Comparison of ENCODE assay signal across 9 mouse cellular contexts in the genomic region with DNA sequence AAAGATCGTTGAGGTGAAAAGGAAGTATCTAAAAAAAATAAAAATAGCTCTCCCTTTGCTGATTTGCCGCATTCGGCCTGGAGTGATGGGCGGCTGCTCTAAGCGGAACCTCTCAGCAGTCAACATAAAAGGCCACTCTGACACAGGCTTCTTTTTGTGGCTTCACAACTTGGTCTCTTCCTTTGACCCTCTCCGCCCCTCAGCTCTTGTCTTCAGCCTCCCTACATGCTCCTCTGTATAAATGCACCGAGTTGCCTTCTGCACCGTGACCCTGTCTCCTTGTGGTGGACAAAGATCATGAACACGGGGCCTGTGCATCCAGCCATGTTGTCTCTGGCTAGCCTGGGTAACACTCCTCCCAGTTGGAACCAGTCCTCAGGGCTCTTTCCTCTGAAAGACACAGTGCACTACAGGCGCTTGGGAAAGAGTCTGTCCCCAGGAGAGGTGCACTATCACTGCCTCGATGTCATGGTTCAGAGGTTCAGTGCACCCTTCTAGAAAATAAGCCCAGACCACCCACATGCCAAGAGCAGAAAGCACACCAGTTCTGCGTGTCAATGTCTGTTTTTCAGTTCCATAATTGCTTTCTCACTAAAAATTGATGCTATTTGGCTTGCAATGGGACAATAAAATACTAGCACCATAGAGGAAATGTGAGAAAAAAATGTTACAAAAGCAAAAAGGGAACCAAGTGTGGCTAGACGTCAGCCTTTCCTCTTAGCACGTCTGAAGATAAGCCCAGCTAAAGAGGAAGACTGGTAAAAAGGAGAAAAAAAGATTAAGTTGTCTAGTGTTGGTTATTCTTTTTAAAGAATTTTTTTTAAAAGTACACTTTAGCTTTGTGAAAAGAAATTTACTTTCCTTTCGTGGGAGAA. TPM values are rescaled to one million over a fixed set of nuclear protein-coding genes. Genes with fewer than 3 reads are reported as not detected.
A peak's percentile ranks its signal among the peaks of the same experiment; 100 is the strongest.
DNase-seq lines count a peak whose midpoint lies in the region; ATAC-seq lines count a peak whose summit lies in the region.
"Had no signal": no experiment of that assay in that cellular context is flagged by ENCODE, and none has a peak within 500 bp of the region (broad histone marks: within the 10 kb centered on the region; RNA-seq: fewer than 3 reads in every experiment).

No protein-coding gene starts in this region.

- no peak overlapping the region for H3K4me2 ChIP-seq in lung, embryonic 15.5 days
- H3K4me2 ChIP-seq in liver, embryonic 11.5 days = peak overlapping the region; percentile 57

- H3K4me1 ChIP-seq in lung, embryonic 15.5 days = peaks cover 20% of the 10 kb centered on the region; the same call in 1 of the 2 replicates
- peaks cover 14% of the 10 kb centered on the region for H3K4me1 ChIP-seq in heart, embryonic 10.5 days
- no peaks in the 10 kb centered on the region; the same call in none of the 2 replicates for H3K4me1 ChIP-seq in liver, embryonic 11.5 days (replicated peaks; ENCODE audit: control insufficient read depth, insufficient read depth, low read length)

- WGBS in lung, embryonic 15.5 days = 54% methylated on average over 15 of the region's 15 CpGs
- 41% methylated on average over 15 of the region's 15 CpGs for WGBS in heart, embryonic 10.5 days
- 42% methylated on average over 15 of the region's 15 CpGs for WGBS in liver, embryonic 11.5 days

- no peaks in the 10 kb centered on the region for H3K36me3 ChIP-seq in lung, embryonic 15.5 days
- H3K36me3 ChIP-seq in heart, embryonic 10.5 days = no peaks in the 10 kb centered on the region
- no peaks in the 10 kb centered on the region for H3K36me3 ChIP-seq in liver, embryonic 11.5 days (ENCODE audit: control insufficient read depth, insufficient read depth, low read length)
- no peaks in the 10 kb centered on the region for H3K36me3 ChIP-seq in splenic B cell, adult 2 months (ENCODE audit: control insufficient read depth, insufficient read depth, low read length, poor library complexity, severe bottlenecking)
- H3K36me3 ChIP-seq: limb, embryonic 13.5 days had no signal

- peak overlapping the region; percentile 61; the same call in 1 of the 2 replicates for H3K27ac ChIP-seq in lung, embryonic 15.5 days
- H3K27ac ChIP-seq in heart, embryonic 10.5 days = peak overlapping the region; percentile 23; the same call in 1 of the 2 replicates
- 0 out of 2 replicates have a peak overlapping the region, but pooled peaks have one; percentile 36 for H3K27ac ChIP-seq in liver, embryonic 11.5 days (ENCODE audit: low read depth, low read length)
- H3K27ac ChIP-seq: limb, embryonic 13.5 days had no signal

- H3K9me3 ChIP-seq in lung, embryonic 15.5 days = no peaks in the 10 kb centered on the region
- no peaks in the 10 kb centered on the region for H3K9me3 ChIP-seq in heart, embryonic 10.5 days
- no peaks in the 10 kb centered on the region for H3K9me3 ChIP-seq in liver, embryonic 11.5 days (ENCODE audit: control insufficient read depth, low read length)
- H3K9me3 ChIP-seq: limb, embryonic 13.5 days had no signal

- H3K9ac ChIP-seq in lung, embryonic 15.5 days = no peak overlapping the region
- H3K9ac ChIP-seq in liver, embryonic 11.5 days (ENCODE audit: low read depth, low read length) = no peak overlapping the region

- ATAC-seq in lung, embryonic 15.5 days (ENCODE audit: borderline replicate concordance, extremely low read depth, low FRiP score, low TSS enrichment) = 0 out of 2 replicates have a peak, but pooled peaks have one; percentile 21
- ATAC-seq in liver, embryonic 11.5 days (replicated peaks; ENCODE audit: low FRiP score) = no peak

- no peaks in the 10 kb centered on the region for H3K27me3 ChIP-seq in lung, embryonic 15.5 days
- no peaks in the 10 kb centered on the region for H3K27me3 ChIP-seq in heart, embryonic 10.5 days (ENCODE audit: insufficient read depth, poor library complexity, severe bottlenecking)
- H3K27me3 ChIP-seq in liver, embryonic 11.5 days (replicated peaks; ENCODE audit: control insufficient read depth, insufficient read depth, low read length) = no peaks in the 10 kb centered on the region
- H3K27me3 ChIP-seq in splenic B cell, adult 2 months (ENCODE audit: control insufficient read depth, insufficient read depth, low read length, poor library complexity, severe bottlenecking) = no peaks in the 10 kb centered on the region
- H3K27me3 ChIP-seq: limb, embryonic 13.5 days had no signal

- no peak overlapping the region for H3K4me3 ChIP-seq in lung, embryonic 15.5 days
- H3K4me3 ChIP-seq in heart, embryonic 10.5 days = no peak overlapping the region
- H3K4me3 ChIP-seq in liver, embryonic 11.5 days (ENCODE audit: low read depth, low read length) = no peak overlapping the region
- H3K4me3 ChIP-seq: limb, embryonic 13.5 days had no signal

- DNase-seq in lung, adult 18-20 months = no peak
- peak; percentile 5 for DNase-seq in adrenal gland, postnatal 25 days
- no peak for DNase-seq in heart, embryonic 10.5 days (ENCODE audit: low spot score)
- no peak for DNase-seq in liver, embryonic 11.5 days (ENCODE audit: low spot score)
- peak; percentile 79 for DNase-seq in splenic B cell, adult 2 months (ENCODE audit: low read depth, low spot score)
- DNase-seq in left cerebral cortex, adult 11 months (ENCODE audit: low spot score) = no peak
- no peak for DNase-seq in frontal cortex, postnatal 10 days (ENCODE audit: low spot score in 2 of 2)

RNA-seq across cellular contexts. Expression of a gene that starts 15.8 kb away (rescaled TPM):
- 430 and 442 TPM in 2 replicates for polyA plus RNA-seq in lung, embryonic 15.5 days (2015; fragmentation: Nextera tagmentation; extraction: Ambion mirVana)
- total RNA-seq in adrenal gland, postnatal 25 days (2021) = 166 and 174 TPM in 2 replicates
- polyA plus RNA-seq in heart, embryonic 10.5 days (2016; fragmentation: Nextera tagmentation; extraction: Ambion mirVana) = 428 and 460 TPM in 2 replicates
- 457 and 496 TPM in 2 replicates for polyA plus RNA-seq in liver, embryonic 11.5 days (2014; fragmentation: Nextera tagmentation; extraction: Ambion mirVana)

RNA-seq across cellular contexts. Expression of a gene that starts 37.2 kb away (rescaled TPM):
- polyA plus RNA-seq in lung, embryonic 15.5 days (2015; fragmentation: Nextera tagmentation; extraction: Ambion mirVana) = 123 and 126 TPM in 2 replicates
- 115 and 133 TPM in 2 replicates for total RNA-seq in adrenal gland, postnatal 25 days (2021)
- polyA plus RNA-seq in heart, embryonic 10.5 days (2016; fragmentation: Nextera tagmentation; extraction: Ambion mirVana) = 93.9 and 98.6 TPM in 2 replicates
- polyA plus RNA-seq in liver, embryonic 11.5 days (2014; fragmentation: Nextera tagmentation; extraction: Ambion mirVana) = 102 and 117 TPM in 2 replicates

Comparison
In these comparisons a context has a peak if more than half of its experiments do, and no peak if none do; other contexts are left out.
1. DNase-seq: peak in adrenal gland, postnatal 25 days (single experiment) and splenic B cell, adult 2 months (single experiment); none in lung, adult 18-20 months (0 of 2), heart, embryonic 10.5 days (single experiment), liver, embryonic 11.5 days (single experiment), left cerebral cortex, adult 11 months (single experiment) and frontal cortex, postnatal 10 days (0 of 2).
2. Peak in every context shown above with its lines, with median percentiles within 50 percentile points of each other: H3K27ac ChIP-seq.